Mouse (Mus musculus): ENCODE results near the gene Lsm4. TPM values are rescaled to one million over a fixed set of nuclear protein-coding genes. Genes with fewer than 3 reads are reported as not detected.

Lsm4 gene
- polyA plus RNA-seq, 1 experiment from 2014 or later: 307 TPM

DNA sequence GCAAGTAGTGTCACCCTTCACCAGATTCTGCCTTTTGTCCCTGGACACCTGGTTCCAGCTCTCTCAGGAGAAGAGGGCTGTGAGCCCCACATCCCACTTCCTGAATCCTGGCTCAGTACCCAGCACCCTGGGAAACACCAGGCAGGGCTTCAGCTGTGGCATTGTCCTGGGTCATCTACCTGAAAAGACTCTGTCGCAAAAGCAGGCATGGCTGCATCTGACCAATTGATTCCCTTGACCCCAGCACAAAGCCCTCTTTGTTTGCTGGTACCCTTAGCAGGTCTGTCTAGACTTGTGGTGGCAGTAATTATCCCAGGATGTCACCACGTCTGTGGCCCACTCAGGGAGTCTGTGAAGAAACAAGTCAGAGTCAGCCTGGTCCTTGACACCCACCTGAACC, 17.6 kb upstream of the Lsm4 start:
- DNase-seq (ENCODE audit: low spot score): no peak
- H3K36me3 ChIP-seq (ENCODE audit: control insufficient read depth, insufficient read depth, low read length): peaks cover 59% of the 10 kb centered on the region

DNA sequence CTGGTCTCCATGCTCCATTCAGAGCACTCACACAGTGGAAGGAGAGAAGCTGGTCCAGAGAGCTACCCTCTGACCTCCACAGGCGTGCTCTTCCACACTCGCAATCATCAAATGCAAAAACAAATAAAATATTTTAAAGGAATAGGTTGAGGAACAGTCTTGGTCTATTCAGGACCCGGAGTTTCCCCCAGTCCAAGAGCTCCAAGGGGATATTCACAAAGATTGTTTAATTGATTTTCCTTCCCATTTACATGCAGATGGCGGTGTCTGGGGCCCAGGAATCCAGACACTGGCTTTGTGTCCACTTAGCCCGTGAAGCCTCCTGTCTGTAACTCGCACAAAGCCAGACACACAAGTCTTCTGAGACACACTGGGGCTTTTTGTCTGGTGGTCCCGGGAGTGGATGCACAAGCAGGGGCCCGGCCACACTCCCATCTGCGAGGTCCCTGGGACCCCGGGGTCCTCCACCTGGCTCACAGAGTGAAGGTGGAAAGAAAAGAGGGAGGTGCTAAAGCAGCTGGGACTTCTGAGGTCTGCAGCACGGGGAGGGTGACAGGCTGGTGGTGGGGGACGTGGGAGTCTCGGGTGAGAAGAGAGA, 16.8 kb upstream of the Lsm4 start:
- H3K27me3 ChIP-seq (replicated peaks; ENCODE audit: control insufficient read depth, insufficient read depth, low read length): no peaks in the 10 kb centered on the region
- WGBS: 71% methylated on average over 13 of the region's 13 CpGs
- H3K4me1 ChIP-seq (replicated peaks; ENCODE audit: control insufficient read depth, insufficient read depth, low read length): peaks cover 18% of the 10 kb centered on the region
- ATAC-seq (replicated peaks; ENCODE audit: low FRiP score, low TSS enrichment, low read depth): no peak
- peaks cover 50% of the 10 kb centered on the region for H3K36me3 ChIP-seq (ENCODE audit: control insufficient read depth, insufficient read depth, low read length)
- DNase-seq (ENCODE audit: low spot score): no peak
- no peak overlapping the region for H3K9ac ChIP-seq (ENCODE audit: low read length)
- H3K9me3 ChIP-seq (ENCODE audit: control insufficient read depth, low read length): no peaks in the 10 kb centered on the region
- no peak overlapping the region for H3K4me3 ChIP-seq (ENCODE audit: low read depth, low read length)
- H3K27ac ChIP-seq (ENCODE audit: low read depth): peak overlapping the region; percentile 5; the same call in 1 of the 2 replicates
- no peak overlapping the region for H3K4me2 ChIP-seq (ENCODE audit: low read length)

More for the DNA sequence above, 17.6 kb upstream of the Lsm4 start:
- ATAC-seq (replicated peaks; ENCODE audit: low FRiP score, low TSS enrichment, low read depth): no peak
- no peak overlapping the region for H3K9ac ChIP-seq (ENCODE audit: low read length)
- H3K4me2 ChIP-seq (ENCODE audit: low read length): no peak overlapping the region
- no peaks in the 10 kb centered on the region for H3K27me3 ChIP-seq (replicated peaks; ENCODE audit: control insufficient read depth, insufficient read depth, low read length)
- no peak overlapping the region for H3K27ac ChIP-seq (ENCODE audit: low read depth)
- WGBS: 67% methylated on average over 2 of the region's 2 CpGs
- H3K4me1 ChIP-seq (replicated peaks; ENCODE audit: control insufficient read depth, insufficient read depth, low read length): peaks cover 16% of the 10 kb centered on the region
- no peaks in the 10 kb centered on the region for H3K9me3 ChIP-seq (ENCODE audit: control insufficient read depth, low read length)
- H3K4me3 ChIP-seq (ENCODE audit: low read depth, low read length): no peak overlapping the region

GRCm38 (mm10) chr8:70657214-70657613, 15.8 kb upstream of the Lsm4 start:
- no peaks in the 10 kb centered on the region for H3K9me3 ChIP-seq (ENCODE audit: control insufficient read depth, low read length)
- no peak overlapping the region for H3K9ac ChIP-seq (ENCODE audit: low read length)
- H3K27ac ChIP-seq (ENCODE audit: low read depth): no peak overlapping the region
- no peak overlapping the region for H3K4me3 ChIP-seq (ENCODE audit: low read depth, low read length)
- WGBS: 91% methylated on average over 3 of the region's 3 CpGs
- H3K4me1 ChIP-seq (replicated peaks; ENCODE audit: control insufficient read depth, insufficient read depth, low read length): peaks cover 18% of the 10 kb centered on the region
- H3K4me2 ChIP-seq (ENCODE audit: low read length): no peak overlapping the region
- DNase-seq (ENCODE audit: low spot score) (no peak), ATAC-seq (replicated peaks; ENCODE audit: low FRiP score, low TSS enrichment, low read depth) (no peak)
- peaks cover 42% of the 10 kb centered on the region for H3K36me3 ChIP-seq (ENCODE audit: control insufficient read depth, insufficient read depth, low read length)
- H3K27me3 ChIP-seq (replicated peaks; ENCODE audit: control insufficient read depth, insufficient read depth, low read length): no peaks in the 10 kb centered on the region

DNA sequence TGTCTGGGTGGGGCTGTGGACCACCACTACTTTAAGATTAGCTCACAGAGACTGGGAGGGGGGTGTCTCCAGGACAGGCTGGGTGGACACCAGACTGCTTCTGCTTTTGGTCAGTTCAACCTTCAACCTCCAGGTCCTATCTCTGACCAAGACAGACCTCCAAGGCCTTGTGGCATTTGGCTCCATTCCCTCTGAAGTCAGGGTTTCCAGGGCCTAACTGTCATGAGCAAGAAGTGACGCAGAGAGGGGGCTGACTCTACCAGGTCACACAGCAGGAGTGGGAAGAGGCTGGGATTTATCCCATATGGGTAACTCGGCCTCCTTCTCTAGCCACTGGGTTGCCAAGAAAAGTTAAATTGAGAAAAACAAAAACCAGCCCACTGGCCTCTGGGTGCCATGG, 15.3 kb upstream of the Lsm4 start:
- Histone ChIP-seq H3K4me3 (ENCODE audit: low read depth, low read length) (no peak overlapping the region), H3K4me1 (replicated peaks; ENCODE audit: control insufficient read depth, insufficient read depth, low read length) (peaks cover 18% of the 10 kb centered on the region), H3K9ac (ENCODE audit: low read length) (0 out of 2 replicates have a peak overlapping the region, but pooled peaks have one; percentile 10), H3K36me3 (ENCODE audit: control insufficient read depth, insufficient read depth, low read length) (peaks cover 37% of the 10 kb centered on the region), H3K9me3 (ENCODE audit: control insufficient read depth, low read length) (no peaks in the 10 kb centered on the region), H3K27ac (ENCODE audit: low read depth) (no peak overlapping the region), H3K4me2 (ENCODE audit: low read length) (peak overlapping the region; percentile 97; the same call in 1 of the 2 replicates), H3K27me3 (replicated peaks; ENCODE audit: control insufficient read depth, insufficient read depth, low read length) (no peaks in the 10 kb centered on the region)
- DNase-seq (ENCODE audit: low spot score) (no peak), ATAC-seq (replicated peaks; ENCODE audit: low FRiP score, low TSS enrichment, low read depth) (no peak)
- WGBS: 87% methylated on average over 2 of the region's 2 CpGs

- ATAC-seq (replicated peaks; ENCODE audit: low FRiP score, low TSS enrichment, low read depth) (peak; percentile 57; the same call in 1 of the 2 replicates), DNase-seq (ENCODE audit: low spot score) (no peak)
- peak overlapping the region; percentile 75 for H3K9ac ChIP-seq (ENCODE audit: low read length)
- peak overlapping the region; percentile 78 for H3K4me3 ChIP-seq (ENCODE audit: low read depth, low read length)
- no peaks in the 10 kb centered on the region for H3K27me3 ChIP-seq (replicated peaks; ENCODE audit: control insufficient read depth, insufficient read depth, low read length)
- H3K27ac ChIP-seq (ENCODE audit: low read depth): peak overlapping the region; percentile 62
- WGBS: 1% methylated on average over 31 of the region's 31 CpGs
- peak overlapping the region; percentile 97 for H3K4me2 ChIP-seq (ENCODE audit: low read length)
- peaks cover 18% of the 10 kb centered on the region for H3K4me1 ChIP-seq (replicated peaks; ENCODE audit: control insufficient read depth, insufficient read depth, low read length)
- H3K36me3 ChIP-seq (ENCODE audit: control insufficient read depth, insufficient read depth, low read length): peaks cover 34% of the 10 kb centered on the region
- no peaks in the 10 kb centered on the region for H3K9me3 ChIP-seq (ENCODE audit: control insufficient read depth, low read length)
Observed at GRCm38 (mm10) chr8:70658897-70659603, 14.0 kb upstream of the Lsm4 start.

GRCm38 (mm10) chr8:70659604-70660272, 13.3 kb upstream of the Lsm4 start:
- DNase-seq (ENCODE audit: low spot score) (peak; percentile 99), ATAC-seq (replicated peaks; ENCODE audit: low FRiP score, low TSS enrichment, low read depth) (peak; percentile 97)
- peak overlapping the region; percentile 62 for H3K27ac ChIP-seq (ENCODE audit: low read depth)
- peak overlapping the region; percentile 78 for H3K4me3 ChIP-seq (ENCODE audit: low read depth, low read length)
- H3K36me3 ChIP-seq (ENCODE audit: control insufficient read depth, insufficient read depth, low read length): peaks cover 29% of the 10 kb centered on the region
- peak overlapping the region; percentile 97 for H3K4me2 ChIP-seq (ENCODE audit: low read length)
- H3K4me1 ChIP-seq (replicated peaks; ENCODE audit: control insufficient read depth, insufficient read depth, low read length): peaks cover 18% of the 10 kb centered on the region
- WGBS: 1% methylated on average over 44 of the region's 44 CpGs
- no peaks in the 10 kb centered on the region for H3K9me3 ChIP-seq (ENCODE audit: control insufficient read depth, low read length)
- H3K27me3 ChIP-seq (replicated peaks; ENCODE audit: control insufficient read depth, insufficient read depth, low read length): no peaks in the 10 kb centered on the region
- peak overlapping the region; percentile 75 for H3K9ac ChIP-seq (ENCODE audit: low read length)

DNA sequence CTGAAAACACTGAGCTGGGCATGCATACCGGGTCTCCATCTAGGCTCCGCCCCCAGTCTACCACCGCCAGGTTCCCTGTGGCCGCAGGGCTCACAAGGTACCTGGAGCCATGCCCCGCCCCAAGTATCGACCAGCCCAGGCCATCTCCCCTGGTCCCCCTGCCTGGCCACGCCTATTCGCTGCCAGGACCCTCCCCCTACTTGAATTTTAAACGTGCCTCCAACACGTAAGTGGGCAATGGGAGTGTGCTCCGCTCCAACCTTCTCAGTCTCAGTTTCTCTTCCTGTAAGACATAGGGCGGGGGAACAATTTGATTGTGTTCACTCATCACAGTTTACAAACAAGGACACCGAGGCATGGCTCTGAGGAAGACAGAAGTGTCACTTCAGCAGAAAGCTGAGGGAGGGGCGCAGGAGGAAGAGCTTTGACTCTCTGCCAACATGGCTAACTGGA, 12.7 kb upstream of the Lsm4 start, which contains the start of gene Pgpep1:
TSS of gene Pgpep1 (minus strand) at position 116 of the 453 bp plus-strand sequence.
- peak within 1 kb of the TSS; percentile 62 for H3K27ac ChIP-seq (ENCODE audit: low read depth)
- no peaks in the 10 kb centered on the region for H3K9me3 ChIP-seq (ENCODE audit: control insufficient read depth, low read length)
- ATAC-seq (replicated peaks; ENCODE audit: low FRiP score, low TSS enrichment, low read depth): peak; percentile 80
- DNase-seq (ENCODE audit: low spot score): peak; percentile 81
- H3K9ac ChIP-seq (ENCODE audit: low read length): peak within 1 kb of the TSS; percentile 75
- H3K4me3 ChIP-seq (ENCODE audit: low read depth, low read length): peak within 1 kb of the TSS; percentile 78
- H3K4me1 ChIP-seq (replicated peaks; ENCODE audit: control insufficient read depth, insufficient read depth, low read length): peaks cover 18% of the 10 kb centered on the region
- H3K36me3 ChIP-seq (ENCODE audit: control insufficient read depth, insufficient read depth, low read length): peaks cover 24% of the 10 kb centered on the region
- WGBS: 2% methylated on average over 14 of the region's 14 CpGs
- H3K27me3 ChIP-seq (replicated peaks; ENCODE audit: control insufficient read depth, insufficient read depth, low read length): no peaks in the 10 kb centered on the region
- H3K4me2 ChIP-seq (ENCODE audit: low read length): peak within 1 kb of the TSS; percentile 97

DNA sequence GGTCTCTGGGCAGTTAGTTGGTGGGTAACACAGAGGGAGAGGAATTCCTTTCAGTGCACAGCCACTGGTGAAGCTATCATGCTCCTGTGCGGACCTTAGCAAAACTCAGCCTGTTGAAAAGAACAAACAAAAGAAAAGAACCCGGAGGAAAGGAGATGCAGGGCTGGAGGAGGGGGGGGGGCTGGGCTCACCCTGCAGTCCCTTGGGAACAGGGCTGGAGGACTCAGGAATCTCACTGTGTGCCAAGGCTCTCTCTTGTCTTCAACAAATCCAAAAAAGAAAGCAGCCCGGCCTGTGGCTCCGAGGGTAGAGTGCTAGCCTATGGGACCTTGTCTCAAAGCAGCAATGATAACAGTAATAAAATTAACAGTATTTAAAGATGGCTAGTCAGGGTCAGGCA, 9.4 kb upstream of the Lsm4 start:
- no peak for DNase-seq (ENCODE audit: low spot score)
- H3K27me3 ChIP-seq (replicated peaks; ENCODE audit: control insufficient read depth, insufficient read depth, low read length): no peaks in the 10 kb centered on the region
- peaks cover 8% of the 10 kb centered on the region for H3K4me1 ChIP-seq (replicated peaks; ENCODE audit: control insufficient read depth, insufficient read depth, low read length)
- H3K9me3 ChIP-seq (ENCODE audit: control insufficient read depth, low read length): no peaks in the 10 kb centered on the region
- 49% methylated on average over 4 of the region's 4 CpGs for WGBS
- ATAC-seq (replicated peaks; ENCODE audit: low FRiP score, low TSS enrichment, low read depth): no peak
- H3K27ac ChIP-seq (ENCODE audit: low read depth): no peak overlapping the region
- H3K4me3 ChIP-seq (ENCODE audit: low read depth, low read length): no peak overlapping the region
- no peak overlapping the region for H3K4me2 ChIP-seq (ENCODE audit: low read length)
- no peak overlapping the region for H3K9ac ChIP-seq (ENCODE audit: low read length)
- no peaks in the 10 kb centered on the region for H3K36me3 ChIP-seq (ENCODE audit: control insufficient read depth, insufficient read depth, low read length)

Measured in intestine, embryonic 14.5 days (tissue).